Mouse (Mus musculus) spleen, postnatal 4 days (tissue): ENCODE measurements around the gene Mlec.
A peak's percentile ranks its signal among the peaks of the same experiment; 100 is the strongest.
"Not testable (repeated sequence)": the region's sequence is repeated elsewhere in the genome, so short reads cannot be mapped to it uniquely, and the experiment has no call there.

Experiments
- DNase-seq, 2 experiments: peaks; one replicate each; pipeline ENCODE4 v3.0.0; 2022; ENCODE audit warnings: low spot score in 2 of 2

Gene Mlec

DNA sequence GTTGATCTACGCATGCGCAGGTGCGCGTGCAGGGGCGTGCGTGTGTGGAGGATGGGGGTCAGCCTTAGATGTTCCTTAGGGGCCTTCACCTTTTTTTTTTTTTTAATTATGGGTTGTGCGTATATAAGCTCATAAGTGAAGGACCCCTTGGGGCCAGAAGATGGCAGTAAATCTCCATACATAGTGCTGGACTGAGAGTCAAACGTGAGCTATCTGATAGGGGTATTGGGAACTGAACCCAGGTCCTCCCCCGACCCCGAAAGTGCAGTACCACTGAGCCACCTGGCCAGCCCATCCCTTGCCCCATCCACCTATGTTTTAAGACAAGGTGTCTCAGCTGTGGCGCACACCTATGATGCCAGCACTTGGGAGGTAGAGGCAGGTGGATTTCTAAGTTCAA is 21.6 kb upstream of the Mlec start:
- DNase-seq = no peak

DNA sequence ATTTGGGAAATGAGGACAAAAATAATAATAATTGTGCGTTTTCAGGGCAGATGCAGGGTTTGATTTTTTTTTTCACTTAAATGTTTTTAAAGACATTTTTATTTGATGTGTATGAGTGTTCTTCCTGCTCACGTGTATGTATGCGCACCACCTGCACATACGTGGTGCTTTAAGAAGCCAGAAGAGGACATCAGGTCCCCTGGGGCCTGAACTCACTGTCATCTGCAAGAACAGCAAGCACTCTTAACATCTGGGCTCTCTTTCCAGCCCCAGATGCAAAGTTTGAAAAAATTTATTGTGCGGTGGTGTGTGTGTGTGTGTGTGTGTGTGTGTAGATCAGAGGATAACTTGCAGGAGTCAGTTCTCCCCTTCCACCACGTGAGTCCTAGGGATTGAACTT is 19.9 kb upstream of the Mlec start:
- DNase-seq = no peak

DNA sequence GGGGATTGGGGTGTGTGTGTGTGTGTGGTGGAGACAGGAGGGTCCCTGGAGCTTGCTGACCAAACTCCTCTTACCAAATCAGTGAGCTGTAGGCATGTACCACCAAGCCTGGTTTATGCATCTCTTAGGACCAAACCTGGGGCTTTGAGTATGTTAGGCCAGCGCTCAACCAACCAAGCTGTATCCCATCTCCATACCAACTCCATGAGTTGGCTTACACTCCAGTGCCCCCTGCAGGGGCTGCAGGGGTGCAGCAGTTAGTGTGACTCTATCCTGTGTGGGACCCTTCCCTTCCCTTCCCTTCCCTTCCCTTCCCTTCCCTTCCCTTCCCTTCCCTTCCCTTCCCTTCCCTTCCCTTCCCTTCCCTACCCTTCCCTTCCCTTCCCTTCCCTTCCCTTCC is 16.6 kb upstream of the Mlec start:
- DNase-seq = no peak

DNA sequence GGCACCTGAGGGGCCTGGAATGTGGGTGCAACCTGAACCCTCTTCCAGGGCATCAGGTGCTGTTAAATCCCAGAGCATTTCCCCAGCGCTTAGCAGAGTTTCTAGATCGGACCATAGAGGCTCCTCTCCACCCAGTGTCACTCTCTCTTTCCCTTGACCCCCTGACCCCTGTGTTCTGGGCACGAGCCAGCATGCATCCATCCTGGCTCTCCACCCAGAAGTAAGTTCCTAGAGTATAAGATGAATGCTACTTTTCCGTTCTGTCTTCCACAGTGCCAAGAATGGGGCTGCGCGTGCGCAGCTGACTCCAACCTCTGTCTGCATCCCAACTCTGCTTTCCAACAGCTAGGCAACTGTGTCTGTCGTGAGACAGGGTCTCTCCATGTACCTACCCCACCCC is 12.2 kb upstream of the Mlec start:
- no peak for DNase-seq

DNA sequence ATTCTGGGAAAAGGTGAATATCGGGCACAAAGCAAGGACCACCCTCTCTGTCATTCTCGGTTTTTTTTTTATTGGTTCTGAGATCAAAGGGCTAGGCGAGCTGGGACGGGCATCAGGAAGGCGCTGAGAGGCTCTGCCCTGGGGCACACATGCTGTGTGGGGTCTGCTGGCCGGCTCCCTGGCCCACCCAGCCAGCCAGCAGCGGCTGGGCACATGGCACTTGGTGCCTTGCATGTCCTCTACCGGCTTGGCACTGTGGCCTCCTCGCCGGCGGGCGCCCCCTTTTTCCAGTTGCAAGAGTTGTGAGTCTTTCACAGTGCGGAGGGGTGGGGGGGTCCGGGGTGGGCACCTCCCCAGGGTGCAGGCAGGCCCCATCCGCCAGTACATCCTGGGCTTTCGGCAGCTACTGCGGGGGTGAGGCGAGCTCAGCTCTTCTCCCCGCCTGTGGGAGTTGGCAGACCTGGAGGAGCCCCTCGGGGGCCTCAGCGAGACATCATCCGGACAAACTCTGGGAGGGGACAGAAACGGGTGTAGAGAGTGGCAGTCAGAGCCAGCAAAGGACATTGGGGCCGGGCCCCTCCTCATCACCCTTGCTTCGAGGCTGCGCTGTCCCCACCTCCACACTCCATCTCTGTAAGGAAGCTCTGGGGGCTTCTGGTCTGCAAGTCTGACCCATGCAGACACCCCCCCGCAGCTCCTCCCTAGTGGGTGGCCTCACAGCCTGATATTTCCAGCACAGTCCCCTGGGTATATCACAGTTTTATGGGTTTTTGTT is 10.8 kb upstream of the Mlec start:
- DNase-seq = no peak

DNA sequence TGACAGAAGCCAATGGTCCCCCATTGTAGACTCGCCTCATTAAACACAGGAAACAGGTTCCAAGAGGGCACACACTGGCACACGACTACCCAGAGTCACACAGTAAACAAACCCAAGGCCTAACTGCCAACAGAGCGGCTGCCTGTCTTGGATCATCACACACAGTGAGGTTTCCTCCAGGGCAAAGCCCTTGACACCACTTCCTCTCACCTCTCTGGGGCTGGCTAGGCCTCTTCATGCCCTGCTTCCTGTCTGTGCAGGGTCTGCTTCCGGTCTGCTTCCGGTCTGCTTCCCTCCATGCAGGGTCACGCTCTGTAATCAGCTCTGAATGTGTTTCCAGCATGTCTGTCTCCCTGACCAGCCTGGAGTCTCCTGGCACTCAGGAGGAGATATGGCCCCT is 9.4 kb upstream of the Mlec start:
- peak; percentile 61 to 79 for DNase-seq

DNA sequence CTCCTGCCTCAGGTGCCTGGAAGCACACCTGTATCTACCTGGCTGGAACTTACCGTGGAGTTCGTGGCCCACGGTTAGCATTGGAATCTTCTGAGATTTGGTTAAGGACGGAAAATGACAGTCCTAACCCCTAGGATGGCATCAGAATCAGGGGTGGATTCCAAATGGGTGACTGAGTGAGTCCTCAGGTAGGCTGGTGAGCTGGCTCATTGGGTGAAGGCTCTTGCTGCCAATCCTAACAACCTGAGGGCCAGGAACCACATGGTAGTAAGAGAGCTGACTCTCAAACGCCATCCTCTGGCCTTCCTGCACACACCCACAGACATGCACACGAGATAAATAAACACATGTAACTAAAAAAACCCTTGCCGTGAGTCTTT is 8.8 kb upstream of the Mlec start:
- DNase-seq = no peak

DNA sequence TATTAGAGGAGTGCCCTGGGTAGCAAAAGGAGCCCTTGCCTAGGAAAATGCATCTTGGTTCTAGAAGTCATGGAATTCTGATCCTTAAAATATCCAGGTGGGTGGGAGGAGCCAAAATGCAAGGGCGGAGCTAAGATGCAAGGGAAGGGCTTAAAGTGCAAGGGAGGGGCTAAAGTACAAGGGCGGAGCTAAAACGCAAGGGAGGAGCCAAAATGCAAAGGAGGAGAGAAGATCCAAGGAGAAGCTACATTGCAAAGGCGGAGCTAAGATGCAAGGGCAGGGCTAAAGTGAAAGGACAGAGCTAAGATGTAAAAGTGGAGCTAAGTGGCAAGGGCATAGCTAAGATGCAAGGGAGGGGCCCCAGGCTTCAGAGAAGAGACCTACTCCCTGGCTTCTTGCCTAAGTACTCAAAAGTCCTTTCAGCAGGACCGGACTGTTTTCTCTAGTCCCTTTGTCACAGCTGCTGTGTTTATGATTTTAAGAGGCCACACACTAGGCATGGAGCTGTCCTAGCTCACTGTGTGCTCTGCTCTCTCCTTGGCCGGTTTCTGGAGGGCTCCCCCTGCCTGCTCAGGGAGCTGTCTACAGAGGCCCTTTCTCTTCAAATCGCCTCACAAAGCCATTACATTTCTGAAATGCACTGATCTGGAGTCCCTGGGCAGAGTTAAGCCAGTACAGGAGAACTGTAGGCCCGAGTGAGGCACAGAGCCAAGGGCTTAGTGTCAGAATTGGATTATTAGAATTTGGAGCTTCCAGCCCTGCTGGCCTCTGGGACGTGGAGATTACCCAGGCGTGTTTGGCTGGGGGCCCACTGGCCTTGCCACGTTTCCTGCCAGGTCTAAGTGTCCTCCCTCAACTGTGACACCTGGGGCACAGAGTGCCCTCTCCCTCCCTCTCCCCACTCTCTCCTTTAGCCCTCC is 8.2 kb upstream of the Mlec start:
- peak in 1 of 2 experiments; percentile 41 for DNase-seq

DNA sequence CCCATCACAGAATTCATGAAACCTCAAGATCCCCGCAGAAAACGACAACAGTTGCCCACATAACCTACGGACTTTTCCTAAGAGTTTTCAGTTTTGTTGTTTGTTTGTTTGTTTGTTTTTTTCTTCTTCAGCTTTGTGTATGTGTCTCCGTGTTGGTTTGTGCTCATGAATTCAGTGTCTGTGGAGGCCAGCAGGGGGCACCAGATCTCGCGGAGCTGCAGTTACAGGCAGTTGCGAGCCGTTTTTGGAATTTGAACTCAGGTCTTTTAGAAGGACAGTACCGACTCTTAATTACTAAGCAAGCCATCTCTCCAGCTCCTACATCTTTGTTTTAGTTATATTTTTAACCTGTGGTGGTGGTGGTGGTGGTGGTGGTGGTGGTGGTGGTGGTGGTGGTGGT is 7.4 kb upstream of the Mlec start:
- no peak for DNase-seq

DNA sequence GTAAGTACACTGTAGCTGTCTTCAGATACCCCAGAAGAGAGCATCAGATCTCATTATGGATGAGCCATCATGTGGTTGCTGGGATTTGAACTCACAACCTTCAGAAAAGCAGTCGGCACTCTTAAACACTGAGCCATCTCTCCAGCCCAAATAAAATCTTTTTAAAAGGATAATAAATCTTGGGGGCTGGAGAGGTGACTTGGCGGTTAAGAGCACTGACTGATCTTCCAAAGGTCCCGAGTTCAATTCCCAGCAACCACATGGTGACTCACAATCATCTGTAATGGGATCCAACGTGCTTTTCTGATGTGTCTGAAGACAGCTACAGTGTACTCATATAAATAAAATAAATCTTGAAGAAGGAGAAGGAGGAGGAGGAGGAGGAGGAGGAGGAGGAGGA is 6.5 kb upstream of the Mlec start:
- DNase-seq = not testable (repeated sequence)

DNA sequence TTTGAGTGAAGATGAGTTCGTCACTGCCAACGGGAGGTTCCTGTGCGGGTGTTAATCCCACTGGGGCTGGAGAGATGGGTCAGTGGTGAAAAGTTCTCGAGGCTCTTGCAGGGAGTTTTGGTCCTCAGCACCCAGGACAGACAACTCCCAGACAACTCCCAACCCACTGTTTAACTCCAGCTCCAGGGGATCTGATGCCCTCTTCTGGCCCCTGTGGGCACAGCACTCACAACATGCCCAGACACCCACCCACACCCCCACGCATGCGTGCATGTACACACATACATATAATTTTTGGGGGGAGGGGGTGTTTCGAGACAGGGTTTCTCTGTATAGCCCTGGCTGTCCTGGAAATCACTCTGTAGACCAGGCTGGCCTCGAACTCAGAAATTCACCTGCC is 5.6 kb upstream of the Mlec start:
- DNase-seq = peak; percentile 62 to 80

DNA sequence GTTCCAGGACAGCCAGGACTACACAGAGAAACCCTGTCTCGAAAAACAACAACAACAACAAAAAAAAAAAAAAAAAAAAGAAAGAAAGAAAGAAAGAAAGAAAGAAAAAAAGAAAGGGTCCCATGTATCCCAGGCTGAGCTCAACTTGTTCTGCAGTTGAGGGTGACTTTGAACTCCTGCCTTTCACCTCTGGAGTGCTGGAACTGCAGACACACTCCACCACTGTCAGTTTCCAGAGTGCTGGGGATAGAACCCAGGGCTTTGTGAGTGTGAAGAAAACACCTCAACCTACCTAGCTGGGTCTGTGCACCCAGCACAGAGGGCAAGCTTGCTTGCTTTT is 3.9 kb upstream of the Mlec start:
- not testable (repeated sequence) for DNase-seq

DNA sequence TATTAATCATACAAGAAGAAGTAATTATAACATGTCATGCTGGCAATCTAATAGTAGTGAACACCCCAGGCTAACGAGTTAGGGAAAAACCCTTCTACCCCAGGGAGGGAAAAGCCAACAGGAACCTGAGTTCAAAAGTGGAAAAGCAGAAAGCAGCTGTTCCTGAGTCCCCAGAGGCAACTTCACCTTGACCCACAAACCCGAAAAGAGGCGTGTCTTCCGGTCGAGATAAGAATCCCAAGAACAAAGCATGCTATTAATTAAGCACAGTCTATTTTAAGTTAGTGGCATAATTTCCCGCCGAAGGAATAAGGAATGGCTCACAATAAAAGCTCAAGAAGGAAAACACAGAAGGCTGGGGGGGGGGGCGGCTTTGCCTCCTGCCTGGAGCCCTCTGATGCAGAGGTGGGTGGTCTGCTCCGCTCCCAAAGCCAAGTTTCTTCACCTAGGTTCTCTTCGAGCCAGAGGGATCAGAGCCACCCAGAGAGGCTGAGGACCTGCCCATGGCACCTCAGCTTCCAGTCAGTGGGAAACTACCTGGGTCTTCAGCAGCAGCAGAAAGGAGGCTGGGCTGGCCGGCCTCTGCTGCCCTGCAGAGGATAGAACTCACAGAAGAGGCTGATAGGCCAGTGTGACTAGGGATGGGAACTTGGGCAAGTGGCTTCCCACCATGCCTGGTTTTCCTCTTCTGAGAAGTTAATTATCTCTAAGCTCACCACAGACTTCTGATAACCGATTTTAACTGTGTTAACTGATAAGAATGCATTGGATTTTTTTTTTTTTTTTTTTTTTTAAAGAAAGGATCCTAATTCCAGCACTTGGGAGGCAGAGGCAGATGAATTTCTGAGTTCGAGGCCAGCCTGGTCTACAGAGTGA is 3.3 kb upstream of the Mlec start:
- no peak for DNase-seq

DNA sequence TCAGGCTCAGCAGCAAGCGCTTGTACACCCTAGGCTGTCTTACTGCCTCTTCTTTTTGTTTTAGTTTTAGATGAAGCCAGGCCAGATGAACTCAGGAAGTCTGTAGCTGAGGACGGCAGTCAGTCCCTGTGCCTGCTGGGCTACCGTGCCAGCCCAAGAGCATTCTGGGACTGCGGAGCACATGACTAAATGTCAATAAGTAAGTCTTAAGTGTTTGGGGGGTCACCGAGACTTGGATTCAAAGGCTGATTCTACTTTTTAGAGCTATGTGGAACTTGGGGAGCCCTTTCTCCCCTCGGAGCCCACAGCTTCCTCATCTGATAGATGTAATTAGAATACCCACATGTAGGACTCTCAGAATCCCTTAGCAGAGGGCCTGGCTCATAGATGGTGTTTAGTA is 2.7 kb upstream of the Mlec start:
- DNase-seq = no peak

DNA sequence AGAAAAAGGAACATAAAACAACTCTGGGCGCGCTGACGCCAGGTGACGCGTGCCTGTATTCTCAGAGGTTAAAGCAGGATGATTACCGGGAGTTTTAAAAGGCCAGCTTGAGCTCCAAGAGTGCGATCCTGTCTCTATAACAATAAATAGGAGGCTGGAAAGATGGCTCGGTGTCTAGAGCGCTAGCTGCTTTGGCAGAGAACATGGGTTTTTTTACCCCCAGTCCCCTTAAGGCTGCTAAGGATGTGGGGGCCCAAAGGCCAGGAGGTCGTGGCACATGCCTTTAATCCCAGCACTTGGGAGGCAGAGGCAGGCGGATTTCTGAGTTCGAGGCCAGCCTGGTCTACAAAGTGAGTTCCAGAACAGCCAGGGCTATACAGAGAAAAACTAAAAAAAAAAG is 1.2 kb upstream of the Mlec start:
- DNase-seq = no peak

DNA sequence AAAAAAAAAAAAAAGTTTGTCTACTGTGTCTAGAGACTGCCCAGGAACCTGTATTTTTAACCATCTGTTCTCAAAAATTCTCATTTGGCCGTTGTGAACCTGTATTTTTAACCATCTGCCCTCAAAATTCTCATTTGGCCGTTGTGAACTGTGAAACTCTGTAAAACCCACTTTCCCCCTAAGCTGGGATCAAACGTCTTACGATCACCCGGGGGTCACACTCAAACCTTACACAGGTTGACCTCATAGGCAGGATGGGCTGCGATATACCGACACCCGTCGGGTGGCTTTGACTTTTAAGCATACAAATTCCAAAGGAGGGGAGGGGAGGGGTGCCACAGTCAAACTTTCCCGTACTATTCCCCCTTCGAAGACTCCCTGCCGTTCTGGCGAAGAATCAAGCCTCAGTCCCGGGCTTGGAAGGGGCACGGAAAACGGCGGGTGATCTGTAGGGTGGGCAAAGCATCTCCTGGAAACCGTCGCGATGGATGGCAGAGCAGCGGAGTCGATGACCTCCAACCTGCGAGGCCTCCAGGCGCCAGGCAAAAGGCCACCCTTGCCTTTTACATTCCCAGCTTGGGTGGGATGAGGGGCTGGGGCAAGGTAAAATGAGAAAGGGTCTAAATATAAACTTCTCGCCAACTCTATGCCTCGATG is 918 bp downstream of the Mlec start:
- DNase-seq = peak in 1 of 2 experiments; percentile 71

DNA sequence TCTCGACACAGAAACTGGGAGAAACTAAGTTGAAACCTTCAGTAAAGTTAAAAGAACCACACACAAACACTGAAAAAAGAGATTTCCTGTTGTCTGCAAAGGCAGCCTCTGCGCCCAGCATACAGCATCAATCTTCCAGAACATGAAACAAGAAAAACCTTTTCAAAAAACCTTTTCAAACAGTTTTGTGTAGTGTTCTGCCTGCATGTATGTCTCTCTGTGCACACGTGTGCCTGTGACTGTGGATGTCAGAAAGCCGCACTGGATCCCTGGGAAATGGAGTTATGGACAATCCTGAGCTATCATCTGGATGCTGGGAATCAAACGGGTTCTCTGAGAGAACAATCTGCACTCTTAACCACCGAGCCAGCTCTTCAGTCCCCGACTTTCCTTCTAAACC is 1.6 kb downstream of the Mlec start:
- DNase-seq = no peak

DNA sequence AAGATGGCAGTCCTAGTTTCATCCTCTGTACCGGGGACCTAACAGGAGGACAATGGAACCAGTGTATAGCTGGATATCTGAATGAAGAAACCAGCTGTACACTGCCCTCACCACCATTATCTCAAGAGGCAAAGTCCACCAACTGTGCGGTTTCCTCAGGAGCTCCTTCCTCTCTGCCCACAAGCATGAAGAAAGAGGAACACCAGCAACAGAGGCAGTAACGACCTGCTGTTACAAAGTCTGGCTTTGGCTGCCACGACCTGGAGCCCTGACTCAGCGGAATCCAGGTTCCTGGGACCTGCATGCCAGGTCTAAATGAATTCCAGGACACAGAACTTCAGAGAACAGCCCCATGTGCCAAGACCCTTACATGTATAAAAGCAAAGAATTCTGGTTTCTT is 2.1 kb downstream of the Mlec start:
- peak; percentile 40 to 76 for DNase-seq

DNA sequence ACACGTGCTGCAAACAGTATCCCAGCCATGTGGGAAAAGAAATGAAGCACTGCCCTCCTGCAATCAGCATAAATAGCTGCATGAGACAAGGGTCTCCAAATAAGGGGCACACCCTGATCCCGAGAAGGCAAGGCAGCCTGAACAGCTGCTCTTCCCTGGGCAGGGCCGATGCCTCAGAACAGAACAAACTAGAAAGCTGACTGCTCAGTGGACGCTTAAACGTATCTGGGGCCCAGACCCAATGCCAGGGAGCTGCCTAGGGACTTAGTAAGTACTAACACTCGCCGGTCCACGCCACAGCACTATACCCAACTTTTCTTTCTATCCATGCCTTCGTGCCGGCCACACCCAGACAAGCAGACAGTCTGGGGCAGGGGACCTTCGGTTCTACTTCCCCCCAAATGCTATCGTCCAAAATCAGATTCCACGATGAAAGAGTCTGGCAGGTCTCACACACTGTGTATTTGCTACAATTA is 2.8 kb downstream of the Mlec start:
- no peak for DNase-seq

DNA sequence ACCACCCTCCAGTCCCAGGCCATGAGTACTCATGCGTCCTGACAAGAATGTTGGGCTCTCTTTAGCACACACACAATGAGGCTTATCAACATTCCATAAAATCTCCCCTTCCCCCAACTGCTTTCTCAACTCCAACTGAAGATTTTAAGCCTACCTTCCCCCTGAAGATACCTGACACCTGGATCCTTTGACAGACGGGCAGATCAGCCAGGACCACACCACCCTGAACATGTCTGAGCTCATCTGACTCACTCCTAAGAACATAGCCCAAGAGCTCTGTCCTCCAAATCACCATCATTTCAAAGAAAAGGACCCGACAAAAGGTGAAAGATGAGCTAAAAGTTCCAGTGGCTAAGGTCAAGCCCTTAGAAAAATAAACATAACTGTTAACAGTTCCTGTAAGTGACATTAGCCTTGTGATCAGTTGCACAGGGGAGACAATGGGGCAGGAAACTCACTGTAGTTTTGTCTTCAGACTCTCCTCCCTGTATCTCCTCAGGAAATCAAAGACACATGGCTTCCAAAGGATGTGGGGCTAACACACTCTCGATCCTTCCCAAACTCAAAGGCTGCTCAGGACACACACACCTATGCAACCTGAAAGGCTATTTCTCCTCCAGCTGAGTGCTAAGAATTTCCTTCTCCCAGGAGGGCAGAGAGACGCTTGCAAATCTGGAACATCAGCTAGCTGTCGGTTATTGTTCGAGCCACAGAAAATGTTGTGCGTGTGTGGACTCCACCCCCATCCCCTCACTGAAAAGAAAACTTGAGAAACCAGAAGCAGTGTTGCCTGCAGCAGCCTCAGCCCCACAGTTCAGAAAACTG is 5.6 kb downstream of the Mlec start:
- no peak for DNase-seq

DNA sequence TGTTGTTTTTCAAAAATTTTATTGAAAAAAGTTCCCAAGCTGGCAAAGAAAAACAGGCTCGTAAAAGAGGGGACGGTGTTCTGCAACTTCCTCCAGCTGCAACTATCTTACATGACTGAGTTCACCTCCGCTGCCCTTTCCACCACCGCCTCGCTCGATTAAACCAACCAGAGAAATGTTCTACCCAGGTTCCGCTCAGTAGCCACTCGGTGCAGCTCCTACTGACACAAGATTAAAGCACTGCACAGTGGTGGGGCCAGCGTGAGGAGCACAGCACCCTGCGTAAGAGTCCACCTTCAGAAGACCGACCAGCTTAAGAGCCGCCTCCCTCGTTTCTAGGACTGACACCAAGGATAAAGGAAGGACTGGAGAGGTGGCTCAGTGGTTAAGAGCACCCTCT is 6.5 kb downstream of the Mlec start:
- no peak for DNase-seq
